Mouse (Mus musculus) leukemia stem cell, adult 10-12 weeks (primary cell): Measurements from ENCODE around the gene Map2k4. TPM values are rescaled to one million over a fixed set of nuclear protein-coding genes. Genes with fewer than 3 reads are reported as not detected.

Experiments
- polyA plus RNA-seq: library from polyadenylated mRNA; stranded (reverse); fragments of >175 nt; gene quantifications from 2 replicates; pipeline ENCODE4 v1.2.3, GENCODE M21; 2012; ENCODE audit warnings: low replicate concordance

The Map2k4 gene
- polyA plus RNA-seq: 15.6 and 48.6 TPM in 2 replicates

GRCm38 (mm10) chr11:65788154-65788553, at the start of gene Map2k4:
Map2k4 (minus strand) TSS chr11:65788297.

GRCm38 (mm10) chr11:65806909-65807504, 18.9 kb upstream of the Map2k4 start, which contains the start of gene Zkscan6:
Zkscan6 (plus strand) TSS chr11:65807175.

Other genes starting within 250 kb of the Map2k4 start
- 0.59 and 1.3 TPM in 2 replicates for gene Zkscan6, start 18.9 kb upstream of the Map2k4 start, polyA plus RNA-seq